Mouse (Mus musculus) heart, adult 18-20 months (tissue): Measurements from ENCODE around the gene Hapln4. TPM values are rescaled to one million over a fixed set of nuclear protein-coding genes. Genes with fewer than 3 reads are reported as not detected.
A peak's percentile ranks its signal among the peaks of the same experiment; 100 is the strongest.
"Not testable (repeated sequence)": the region's sequence is repeated elsewhere in the genome, so short reads cannot be mapped to it uniquely, and the experiment has no call there.

Experiments used
- DNase-seq, 2 experiments: peaks; one replicate each; pipeline ENCODE4 v3.0.0; 2021 to 2022; ENCODE audit warnings: mixed read lengths in 1 of 2
- long read RNA-seq, 2 experiments: library from polyadenylated mRNA; stranded (forward); transcript quantifications; one replicate each; pipeline ENCODE4 v2.0.0; 2021
- total RNA-seq, 2 experiments: library from RNA; stranded (reverse); gene quantifications; 2 replicates each; pipeline ENCODE4 v1.2.3; 2021

Gene Hapln4
- total RNA-seq, result under 1 TPM in 1 of 2 experiments, not detected in 1; 0.08 TPM
- long read RNA-seq, experiment 1, result 0 reads
- long read RNA-seq, experiment 2, result 0 reads

DNA sequence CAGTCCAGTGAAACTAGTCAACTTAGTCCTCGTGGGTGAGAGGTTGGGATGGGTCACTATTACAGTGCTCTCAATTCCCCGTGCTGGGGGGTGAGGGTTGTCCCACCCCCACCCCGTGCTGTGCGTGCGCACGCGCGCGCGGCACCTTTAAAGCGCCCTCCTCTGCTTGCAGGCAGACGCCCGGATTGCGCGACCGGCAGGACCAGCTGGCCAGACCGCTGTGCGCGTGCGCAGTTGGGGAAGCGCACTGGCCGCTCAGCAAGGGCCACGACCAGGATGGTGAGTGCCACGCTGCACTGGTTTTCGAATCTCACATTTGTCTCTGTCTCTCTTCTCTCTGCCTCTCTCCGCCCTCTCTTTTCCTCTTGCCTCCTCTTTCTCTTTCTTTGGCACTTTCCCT lies at the start of gene Hapln4:
Gene Hapln4 (plus strand): TSS at position 173 of the 400 bp plus-strand sequence.
- DNase-seq, result peak; percentile 15 to 31

DNA sequence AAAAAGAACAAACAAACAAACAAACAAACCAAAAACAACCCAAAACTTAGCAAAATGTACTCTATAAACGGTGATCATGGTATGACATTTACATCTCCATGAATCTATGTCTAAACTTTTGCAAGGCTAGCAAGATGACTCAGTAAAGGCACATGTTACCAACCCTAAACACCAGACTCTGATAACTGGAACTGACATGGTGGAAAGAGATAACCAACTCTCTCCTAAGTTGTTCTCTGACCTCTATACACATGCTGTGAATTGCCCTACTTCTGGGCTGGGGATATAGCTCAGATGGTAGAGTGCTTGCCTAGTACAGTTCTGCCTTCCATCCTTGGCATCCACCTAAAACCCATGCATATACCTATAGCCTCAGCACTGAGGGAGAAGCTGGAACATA lies 45.3 kb upstream of the Hapln4 start:
- no peak for DNase-seq

DNA sequence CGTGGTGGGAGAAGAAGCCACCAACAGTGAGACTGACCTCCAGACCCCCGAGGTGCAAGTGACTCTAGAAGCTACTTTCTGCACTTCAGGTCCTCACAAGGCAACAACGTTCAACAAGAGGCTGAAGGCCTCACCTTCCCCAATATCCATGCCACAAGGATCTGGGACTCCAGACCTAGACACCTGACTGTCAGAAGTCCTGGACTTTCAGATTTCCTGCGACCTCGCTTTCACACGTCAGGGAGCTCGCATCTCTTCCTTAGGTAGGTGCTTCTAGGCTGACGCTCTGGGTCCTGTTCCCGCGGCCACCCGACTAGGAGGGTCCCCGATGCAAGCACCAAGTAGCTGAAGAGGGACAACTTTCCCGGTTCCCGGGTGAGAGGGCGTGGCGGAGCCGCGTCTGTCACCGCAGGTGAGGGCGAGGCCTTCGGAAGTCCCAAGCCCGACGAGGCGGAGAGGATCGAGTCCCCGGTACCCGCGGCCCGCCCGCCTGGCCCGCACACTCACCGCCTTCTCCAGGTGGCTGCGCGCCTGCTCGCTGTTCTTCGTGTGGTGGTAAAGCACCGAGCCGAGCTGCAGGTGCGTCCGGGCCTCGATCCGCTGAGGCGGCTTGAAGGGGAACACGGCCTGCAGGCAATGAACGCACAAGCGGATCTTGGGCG lies 41.2 kb upstream of the Hapln4 start:
- DNase-seq, result no peak

- peak; percentile 97 to 98 for DNase-seq
Measured at GRCm38 (mm10) chr8:70042583-70043455, 40.4 kb upstream of the Hapln4 start, which contains the start of the genes Mau2 and Sugp1. Mau2 (minus strand) TSS chr8:70042734. Sugp1 (plus strand) TSS chr8:70042813.

- DNase-seq, result no peak
Measured at GRCm38 (mm10) chr8:70043996-70044395, 39.3 kb upstream of the Hapln4 start.

GRCm38 (mm10) chr8:70049662-70050061 lies 33.6 kb upstream of the Hapln4 start:
- no peak for DNase-seq

GRCm38 (mm10) chr8:70050434-70050833 lies 32.8 kb upstream of the Hapln4 start:
- not testable (repeated sequence) for DNase-seq

GRCm38 (mm10) chr8:70057721-70058120 lies 25.5 kb upstream of the Hapln4 start:
- DNase-seq, result no peak

- no peak for DNase-seq
Measured at GRCm38 (mm10) chr8:70071836-70072440, 11.3 kb upstream of the Hapln4 start.

DNA sequence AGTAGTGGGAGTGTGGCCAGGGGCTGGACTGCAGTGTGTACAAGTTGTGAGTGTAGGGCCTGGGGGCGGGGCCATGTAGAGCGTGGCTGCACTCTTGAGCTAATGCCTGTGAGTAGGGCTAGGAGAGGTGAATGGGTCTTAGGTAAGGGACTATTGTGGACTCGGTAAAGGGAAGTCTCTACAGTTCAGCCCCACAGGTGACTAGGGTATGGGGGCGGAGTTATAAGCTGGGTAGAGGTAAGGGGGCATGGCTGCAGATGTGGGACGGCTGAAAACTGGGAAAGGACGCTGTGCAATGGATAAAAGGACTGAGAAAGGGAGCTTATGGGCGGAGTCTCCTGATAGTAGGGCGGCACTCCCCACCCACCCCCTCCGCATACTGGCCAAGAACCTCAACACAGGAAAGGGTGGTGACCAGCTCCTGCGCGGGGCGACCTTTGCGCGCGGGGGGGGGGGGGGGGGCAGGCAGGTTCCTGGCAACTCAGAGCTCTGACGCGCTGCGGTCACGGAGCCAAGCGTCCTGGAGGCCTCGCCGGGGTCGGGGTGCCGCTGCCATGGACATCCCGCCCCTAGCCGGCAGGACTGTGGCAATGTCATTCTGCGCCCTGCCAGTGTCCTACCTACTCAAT lies 10.7 kb upstream of the Hapln4 start, which contains the start of gene Tm6sf2:
Gene Tm6sf2 (plus strand): TSS at position 484 of the 629 bp plus-strand sequence.
- DNase-seq, result peak; percentile 59 to 62

- DNase-seq, result no peak
Measured at GRCm38 (mm10) chr8:70073120-70073519, 10.1 kb upstream of the Hapln4 start.

DNA sequence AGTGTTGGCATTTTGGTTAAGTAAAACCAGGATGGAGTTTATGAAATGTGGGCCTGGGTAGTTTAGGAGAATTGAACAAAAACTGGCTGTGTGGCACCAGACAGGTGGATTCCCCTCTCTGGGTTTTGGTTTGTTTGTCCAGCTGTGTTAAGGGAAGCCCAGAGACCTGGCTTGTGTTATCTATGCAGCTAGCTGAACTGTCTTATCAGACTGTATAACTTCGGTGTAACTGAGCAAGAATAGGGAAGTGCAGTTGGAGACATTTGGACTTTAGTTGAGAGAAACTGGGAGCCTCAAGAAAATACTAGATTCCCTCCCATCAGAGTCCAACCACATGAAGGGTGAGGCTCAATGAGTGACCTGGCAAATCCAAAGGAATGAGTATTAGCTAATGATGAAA lies 9.6 kb upstream of the Hapln4 start:
- DNase-seq, result no peak

DNA sequence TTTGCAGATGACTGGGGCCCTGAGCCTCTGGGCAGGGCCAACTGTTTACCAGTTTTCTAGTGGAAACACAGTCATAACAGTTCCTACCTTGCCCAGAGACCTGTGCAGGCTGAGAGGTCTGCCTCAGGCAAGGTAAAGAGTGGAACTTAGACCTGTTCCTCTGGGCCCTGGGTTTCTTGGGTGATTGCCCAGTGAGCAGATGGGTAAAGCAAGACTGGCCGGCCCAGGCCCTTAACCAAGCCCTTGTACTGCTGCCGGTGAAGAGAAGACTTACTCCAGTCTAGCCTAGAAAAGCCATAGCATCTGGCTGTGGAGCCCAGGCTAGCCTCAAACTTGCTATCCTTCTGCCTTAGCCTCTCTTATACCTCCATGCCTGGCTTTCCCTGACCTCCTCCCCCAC lies 1.3 kb upstream of the Hapln4 start:
- no peak for DNase-seq

- no peak for DNase-seq
Measured at GRCm38 (mm10) chr8:70084191-70085065, 1.2 kb downstream of the Hapln4 start.

DNA sequence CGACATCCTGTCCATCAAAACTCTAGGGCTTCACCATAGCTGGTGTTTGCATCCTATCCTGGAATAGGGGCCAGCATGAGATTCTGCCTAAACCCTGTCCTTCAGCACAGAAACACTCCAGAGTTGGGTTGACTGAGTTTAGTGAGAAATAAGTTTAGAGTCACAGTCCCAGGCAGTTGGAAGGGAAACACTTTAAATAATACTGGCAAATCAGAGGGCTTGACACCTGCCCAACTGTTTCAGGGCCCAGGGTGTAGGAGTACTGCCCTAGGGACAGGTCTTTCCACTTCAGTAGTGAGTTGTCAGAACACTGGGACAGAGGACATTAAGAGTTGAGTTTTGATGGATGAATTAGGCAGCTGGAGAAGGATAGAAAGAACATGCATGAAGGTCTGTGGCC lies 2.9 kb downstream of the Hapln4 start:
- DNase-seq, result no peak

GRCm38 (mm10) chr8:70087237-70087636 lies 4.0 kb downstream of the Hapln4 start:
- DNase-seq, result no peak

GRCm38 (mm10) chr8:70087836-70088650 lies 4.8 kb downstream of the Hapln4 start:
- peak; percentile 14 to 47 for DNase-seq

GRCm38 (mm10) chr8:70089296-70089960 lies 6.2 kb downstream of the Hapln4 start:
- DNase-seq, result no peak

DNA sequence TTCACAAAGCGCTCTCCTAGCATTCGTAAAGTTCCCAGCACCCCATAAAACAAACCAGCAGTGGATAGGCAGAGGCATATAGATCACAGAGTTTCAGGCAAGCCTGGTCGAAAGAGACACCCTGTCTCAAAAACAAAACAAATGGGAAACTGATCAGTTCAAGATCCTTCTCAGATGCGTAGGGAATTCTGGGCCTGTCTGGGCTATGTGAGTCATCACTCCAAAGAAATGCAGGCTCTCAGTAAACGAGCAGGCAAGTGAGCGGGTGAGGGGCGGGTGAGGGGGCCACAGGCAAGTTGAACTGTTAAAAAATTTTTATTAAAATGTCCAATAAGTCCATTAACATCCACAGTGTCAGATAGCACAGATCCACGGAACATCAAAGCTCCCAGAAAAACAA lies 9.5 kb downstream of the Hapln4 start:
- DNase-seq, result no peak

DNA sequence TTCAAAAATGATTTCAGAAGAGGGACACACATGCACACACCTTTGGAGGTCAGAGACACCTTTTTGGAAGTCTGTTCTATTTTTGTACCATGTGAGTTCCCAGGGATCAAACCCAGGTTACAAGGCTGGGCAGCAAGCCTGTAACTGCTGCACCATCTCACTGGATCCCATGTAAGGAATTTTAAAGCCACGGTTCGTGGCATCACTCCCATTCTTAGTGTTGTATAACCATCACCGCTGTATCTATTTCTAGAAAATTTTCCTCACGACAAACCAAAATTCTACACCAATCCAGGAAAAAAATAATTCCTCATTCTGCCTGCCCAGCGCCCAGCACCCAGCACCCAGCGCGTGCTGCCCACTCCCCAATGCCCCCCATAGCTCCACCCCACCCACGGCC lies 16.0 kb downstream of the Hapln4 start:
- DNase-seq, result peak in 1 of 2 experiments; percentile 4
